Mouse (Mus musculus) midbrain, postnatal 0 days (tissue): Measurements from ENCODE around the gene Pllp. TPM values are rescaled to one million over a fixed set of nuclear protein-coding genes. Genes with fewer than 3 reads are reported as not detected.

ENCODE experiments used
- ATAC-seq: fragments of 200-750 bp; cut with Nextera tagmentation; 2 replicates; pipeline ENCODE4 v1.8.0; 2017; ENCODE audit warnings: moderate number of reproducible peaks, mild to moderate bottlenecking, moderate TSS enrichment, moderate library complexity; ENCODE audit not compliant: low FRiP score
- DNase-seq: peaks from one replicate; pipeline ENCODE4 v3.0.0-alpha.2; 2015; ENCODE audit warnings: low spot score
- H3K27ac ChIP-seq: fragments of 300-500 bp; sonication (generic); 2 replicates; pipeline ENCODE4 v1.5.1; 2014; ENCODE audit warnings: low read depth, mild to moderate bottlenecking, low read length, mixed read lengths
- H3K27me3 ChIP-seq: fragments of 300-500 bp; sonication (generic); 2 replicates; pipeline ENCODE4 v1.6.1; 2014; ENCODE audit warnings: low read length, control low read depth, mixed read lengths; ENCODE audit not compliant: insufficient read depth
- H3K36me3 ChIP-seq: fragments of 300-500 bp; sonication (generic); 2 replicates; pipeline ENCODE4 v1.6.1; 2014; ENCODE audit warnings: low read length, control low read depth, mixed read lengths; ENCODE audit not compliant: insufficient read depth
- H3K4me1 ChIP-seq: fragments of 300-500 bp; sonication (generic); 2 replicates; pipeline ENCODE4 v1.6.1; 2014; ENCODE audit warnings: mild to moderate bottlenecking, control low read depth, antibody characterized with exemption, low read length, mixed read lengths; ENCODE audit not compliant: insufficient read depth
- H3K4me2 ChIP-seq: fragments of 300-500 bp; sonication (generic); 2 replicates; pipeline ENCODE4 v1.6.1; 2014; ENCODE audit warnings: low read depth, mild to moderate bottlenecking, low read length, mixed read lengths; ENCODE audit not compliant: poor library complexity, severe bottlenecking
- H3K4me3 ChIP-seq: fragments of 300-500 bp; sonication (generic); 2 replicates; pipeline ENCODE4 v1.5.1; 2014; ENCODE audit warnings: low read depth, mild to moderate bottlenecking, low read length, moderate library complexity
- H3K9ac ChIP-seq: fragments of 300-500 bp; sonication (generic); replicated peaks from 2 replicates; pipeline ENCODE4 v1.6.1; 2014; ENCODE audit warnings: mild to moderate bottlenecking, low read length, moderate library complexity, mixed read lengths; ENCODE audit not compliant: poor library complexity, severe bottlenecking
- H3K9me3 ChIP-seq: fragments of 300-500 bp; sonication (generic); 2 replicates; pipeline ENCODE4 v1.6.1; 2016; ENCODE audit warnings: low read length, control low read depth
- CTCF ChIP-seq: IDR thresholded peaks from 2 replicates; pipeline ENCODE4 v1.5.1; 2016; ENCODE audit warnings: antibody characterized with exemption, mild to moderate bottlenecking
- WGBS: fragments of 180-500 bp; shearing (Covaris S2); extraction: QIAGEN DNeasy Blood & Tissue Kit; methylation state at CpG from one replicate; pipeline ENCODE4 v1.1.7; 2014; 5-methylcytosine and 5-hydroxymethylcytosine counted together
- polyA plus RNA-seq: library from polyadenylated mRNA; unstranded; fragments of >200 nt; fragmentation: Nextera tagmentation; extraction: Ambion mirVana; gene quantifications from 2 replicates; pipeline ENCODE4 v1.2.1, GENCODE M21; 2015
- total RNA-seq: library from RNA; depleted of rRNA; stranded (reverse); fragments of >200 nt; gene quantifications from 2 replicates; pipeline ENCODE4 v1.2.3, GENCODE M21; 2014

The Pllp gene
- total and polyA plus RNA-seq, 2 experiments from 2014 or later: 8.6 to 9.8 TPM

- no peaks in the 10 kb centered on the region for H3K27me3 ChIP-seq
- H3K4me2 ChIP-seq: no peak overlapping the region
- H3K4me1 ChIP-seq: no peaks in the 10 kb centered on the region
- TF ChIP-seq CTCF: no peak
- 87% methylated on average over 5 of the region's 5 CpGs for WGBS
- H3K4me3 ChIP-seq: no peak overlapping the region
- no peak overlapping the region for H3K27ac ChIP-seq
- H3K36me3 ChIP-seq: peaks cover 49% of the 10 kb centered on the region
- no peak overlapping the region for H3K9ac ChIP-seq
- no peak for DNase-seq
- no peaks in the 10 kb centered on the region for H3K9me3 ChIP-seq
- ATAC-seq: no peak
Observed at GRCm38 (mm10) chr8:94674384-94674783, 21.7 kb downstream of the Pllp start.

DNA sequence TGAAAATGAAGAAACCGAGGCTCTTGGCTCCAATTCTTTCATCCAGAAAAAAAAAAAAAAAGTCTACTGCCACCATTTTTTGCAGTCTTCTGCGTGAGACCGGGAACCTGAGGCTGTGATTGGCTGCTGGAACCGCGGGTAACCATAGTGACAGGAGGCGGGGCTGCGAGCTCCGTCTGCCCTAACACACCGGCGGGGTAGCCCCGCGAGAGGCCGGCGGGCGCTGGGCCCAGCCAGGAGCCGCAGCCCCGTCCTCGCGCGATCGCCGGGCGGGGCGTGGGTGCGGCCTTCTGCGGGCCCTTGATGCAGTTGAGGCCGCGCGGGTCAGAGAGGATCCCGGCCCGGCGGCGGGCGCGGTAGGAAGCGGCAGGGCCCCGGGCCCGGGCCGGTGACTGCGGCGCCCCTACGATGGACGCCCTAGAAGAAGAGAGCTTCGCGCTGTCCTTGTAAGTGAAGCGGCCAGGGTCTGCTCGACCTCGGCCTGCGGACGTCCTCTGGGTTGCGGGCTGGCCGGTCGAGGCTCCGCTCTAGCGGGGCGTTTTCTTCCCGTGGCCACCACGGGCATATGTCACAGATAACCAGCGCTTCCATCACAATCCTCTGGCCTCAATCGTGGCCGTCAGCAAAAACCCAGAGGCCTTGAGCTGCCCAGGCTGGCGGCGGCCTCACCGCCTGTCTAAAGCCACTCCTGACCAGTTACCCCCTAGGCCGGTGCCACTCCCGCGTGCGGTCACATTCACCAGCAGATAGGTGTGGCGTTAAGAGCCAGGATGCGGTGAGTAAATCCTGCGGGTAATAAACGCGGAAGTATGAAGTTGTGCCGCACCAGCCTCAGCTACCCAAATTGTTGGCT lies 29.4 kb downstream of the Pllp start, which contains the start of gene Arl2bp:
Gene Arl2bp (plus strand): TSS at position 145 of the 853 bp plus-strand sequence.
- ATAC-seq (peak; percentile 99), DNase-seq (peak; percentile 97)
- WGBS: under 1% methylated on average over 68 of the region's 74 CpGs
- H3K27ac ChIP-seq: peak within 1 kb of the TSS; percentile 98
- H3K9me3 ChIP-seq: no peaks in the 10 kb centered on the region
- H3K27me3 ChIP-seq: no peaks in the 10 kb centered on the region
- H3K9ac ChIP-seq: peak within 1 kb of the TSS; percentile 96
- H3K36me3 ChIP-seq: peaks cover 14% of the 10 kb centered on the region
- H3K4me1 ChIP-seq: peaks cover 7% of the 10 kb centered on the region
- TF ChIP-seq CTCF: no peak
- peak within 1 kb of the TSS; percentile 65 for H3K4me2 ChIP-seq
- peak within 1 kb of the TSS; percentile 84 for H3K4me3 ChIP-seq

DNA sequence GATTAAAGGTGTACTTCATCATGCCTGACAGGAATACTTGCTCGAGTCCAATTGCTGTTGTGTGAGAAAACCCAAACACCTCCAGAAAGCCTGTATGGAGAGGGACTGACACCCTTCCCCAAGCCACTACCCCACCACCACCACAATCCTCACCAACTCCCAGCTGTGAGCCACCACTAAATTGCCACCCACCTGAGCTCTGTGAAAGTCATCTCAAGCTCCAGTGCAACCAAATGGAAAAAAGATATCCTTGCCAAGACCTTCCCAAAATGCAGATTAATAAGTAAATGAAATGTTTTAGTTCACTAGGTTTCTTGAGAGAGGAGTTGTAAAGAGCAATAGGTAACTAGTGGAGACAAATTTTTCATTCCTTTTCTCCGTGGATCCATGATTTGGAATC lies 31.4 kb downstream of the Pllp start:
- H3K4me1 ChIP-seq: peaks cover 7% of the 10 kb centered on the region
- H3K36me3 ChIP-seq: peaks cover 7% of the 10 kb centered on the region; the same call in 1 of the 2 replicates
- no peak overlapping the region for H3K9ac ChIP-seq
- no peak overlapping the region for H3K27ac ChIP-seq
- ATAC-seq: no peak
- no peak overlapping the region for H3K4me2 ChIP-seq
- WGBS: 77% methylated on average over 2 of the region's 2 CpGs
- no peak for TF ChIP-seq CTCF
- no peak overlapping the region for H3K4me3 ChIP-seq
- H3K9me3 ChIP-seq: no peaks in the 10 kb centered on the region
- no peak for DNase-seq
- no peaks in the 10 kb centered on the region for H3K27me3 ChIP-seq

- H3K27ac ChIP-seq: no peak overlapping the region
- H3K4me2 ChIP-seq: no peak overlapping the region
- H3K4me1 ChIP-seq: no peaks in the 10 kb centered on the region
- peaks cover 14% of the 10 kb centered on the region for H3K36me3 ChIP-seq
- H3K9ac ChIP-seq: no peak overlapping the region
- H3K27me3 ChIP-seq: no peaks in the 10 kb centered on the region
- no peak for DNase-seq
- 98% methylated on average over 4 of the region's 4 CpGs for WGBS
- TF ChIP-seq CTCF: no peak
- ATAC-seq: no peak
- H3K4me3 ChIP-seq: no peak overlapping the region
- no peaks in the 10 kb centered on the region for H3K9me3 ChIP-seq
Observed at GRCm38 (mm10) chr8:94660418-94660817, 35.7 kb downstream of the Pllp start.

DNA sequence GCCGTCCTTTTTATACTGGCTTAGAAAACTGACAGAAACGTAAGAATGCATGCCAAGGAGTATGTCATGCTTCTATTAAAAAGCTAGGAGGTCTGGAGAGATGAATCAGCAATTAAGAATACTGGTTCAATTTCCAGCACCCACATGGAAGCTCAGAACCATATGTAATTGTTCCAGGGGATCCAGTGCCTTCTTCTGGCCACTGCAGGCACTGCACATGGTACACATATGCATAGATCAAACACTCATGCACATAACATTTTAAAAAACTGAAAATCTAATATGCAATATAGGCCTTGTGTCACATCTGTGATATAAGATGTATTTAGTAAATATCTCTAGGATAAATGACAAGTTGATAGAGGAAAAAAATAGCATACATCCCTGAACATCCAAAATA lies 38.0 kb downstream of the Pllp start:
- Histone ChIP-seq H3K4me3 (no peak overlapping the region), H3K4me2 (no peak overlapping the region), H3K9me3 (no peaks in the 10 kb centered on the region), H3K27me3 (no peaks in the 10 kb centered on the region), H3K27ac (no peak overlapping the region), H3K9ac (no peak overlapping the region), H3K36me3 (peaks cover 25% of the 10 kb centered on the region), H3K4me1 (no peaks in the 10 kb centered on the region)
- 93% methylated on average over 2 of the region's 2 CpGs for WGBS
- ATAC-seq (no peak), DNase-seq (no peak)
- peak; percentile 47 for TF ChIP-seq CTCF

DNA sequence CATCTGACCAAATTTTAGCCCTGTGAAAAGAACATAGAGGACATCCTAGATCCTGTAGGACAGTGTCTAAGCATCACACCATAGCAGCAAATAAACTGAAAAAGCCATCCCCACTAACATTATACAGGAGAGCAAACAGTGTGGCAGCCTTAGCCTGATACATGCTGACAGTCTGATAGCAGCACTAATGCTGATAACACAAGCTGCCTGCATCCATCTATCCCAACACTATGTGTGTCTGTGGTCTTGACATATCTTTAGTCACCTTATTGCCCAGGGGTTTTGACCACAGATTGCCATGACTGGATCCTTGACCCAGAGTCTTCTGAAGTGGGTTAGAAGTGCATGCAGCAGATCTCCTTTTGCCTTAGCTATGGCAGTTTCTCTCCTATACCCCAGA lies 41.1 kb downstream of the Pllp start:
- Histone ChIP-seq H3K9ac (no peak overlapping the region), H3K4me1 (no peaks in the 10 kb centered on the region), H3K27me3 (no peaks in the 10 kb centered on the region), H3K4me2 (no peak overlapping the region), H3K9me3 (no peaks in the 10 kb centered on the region), H3K4me3 (no peak overlapping the region), H3K27ac (no peak overlapping the region), H3K36me3 (peaks cover 32% of the 10 kb centered on the region)
- no peak for ATAC-seq
- no peak for TF ChIP-seq CTCF
- no peak for DNase-seq
